Mouse (Mus musculus) cerebral cortex, adult 2 months (tissue): ENCODE results near the gene Olfr1037.

Source experiments
- WGBS: fragments of 180-500 bp; shearing (Covaris S2); methylation state at CpG from one replicate; pipeline ENCODE4 v1.1.7; 2018; 5-methylcytosine and 5-hydroxymethylcytosine counted together

Olfr1037 gene

DNA sequence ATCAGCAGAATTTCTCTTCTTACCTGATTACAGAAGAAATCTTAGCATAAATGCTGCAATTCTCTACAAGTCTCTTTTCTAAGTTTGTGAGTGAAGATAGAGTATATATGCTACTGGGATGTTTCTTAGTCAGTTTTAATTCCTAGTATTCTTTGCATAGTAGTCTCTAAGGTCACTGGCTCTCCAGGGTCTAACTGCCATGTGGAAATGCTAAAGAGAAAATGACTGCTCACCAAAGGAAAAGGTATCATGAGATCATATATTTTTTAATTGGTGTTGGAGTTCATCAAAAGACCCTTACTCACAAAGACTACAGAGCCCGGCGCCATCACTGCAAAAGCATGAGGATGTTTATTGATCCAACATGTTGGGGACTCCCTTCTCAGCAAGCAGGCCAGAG is at the start of gene Olfr1037:
Gene Olfr1037 (minus strand): TSS at position 101 of the 400 bp plus-strand sequence.
- WGBS, result 87% methylated on average over 2 of the region's 2 CpGs

DNA sequence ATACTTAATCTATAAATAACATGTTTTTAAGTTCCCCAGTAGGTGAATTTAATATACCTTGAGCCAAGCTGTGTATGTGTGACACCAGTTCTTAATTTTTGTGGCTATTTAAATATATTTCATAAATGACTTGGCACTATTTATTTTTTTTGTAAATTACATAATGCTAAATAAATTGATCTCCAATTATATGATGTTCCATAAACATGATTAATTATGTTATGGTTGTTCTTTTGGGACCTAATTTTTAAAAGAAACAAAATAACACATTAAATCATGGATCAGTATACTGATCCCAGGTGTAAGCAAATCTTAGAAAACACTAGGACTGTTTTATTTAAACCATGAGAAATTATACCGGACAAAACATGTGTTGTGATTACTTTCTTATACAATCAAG is 48.6 kb upstream of the Olfr1037 start, which contains the start of gene Olfr1039:
Gene Olfr1039 (minus strand): TSS at position 101 of the 400 bp plus-strand sequence.
- WGBS, result 96% methylated on average over 1 of the region's 1 CpGs

DNA sequence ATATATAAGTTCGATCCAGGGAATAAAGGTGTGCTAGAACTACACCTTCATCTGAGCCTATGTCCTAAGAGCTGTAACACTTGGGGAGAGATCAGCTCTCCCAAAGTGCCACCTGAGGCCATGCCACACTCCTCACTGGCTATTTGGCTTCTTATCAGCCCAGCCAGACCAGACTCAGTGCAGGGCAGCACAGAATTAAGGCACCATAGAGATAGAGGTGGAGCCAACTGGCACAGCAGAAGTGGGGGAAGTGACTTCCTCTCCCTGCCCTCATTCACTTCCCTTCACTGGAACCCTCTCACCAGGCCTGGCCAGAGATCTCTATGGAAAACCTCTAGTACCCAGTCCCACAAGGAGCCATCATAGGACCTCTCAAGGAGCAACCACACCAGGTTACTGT is 6.7 kb downstream of the Olfr1037 start:
- 89% methylated on average over 1 of the region's 1 CpGs for WGBS

DNA sequence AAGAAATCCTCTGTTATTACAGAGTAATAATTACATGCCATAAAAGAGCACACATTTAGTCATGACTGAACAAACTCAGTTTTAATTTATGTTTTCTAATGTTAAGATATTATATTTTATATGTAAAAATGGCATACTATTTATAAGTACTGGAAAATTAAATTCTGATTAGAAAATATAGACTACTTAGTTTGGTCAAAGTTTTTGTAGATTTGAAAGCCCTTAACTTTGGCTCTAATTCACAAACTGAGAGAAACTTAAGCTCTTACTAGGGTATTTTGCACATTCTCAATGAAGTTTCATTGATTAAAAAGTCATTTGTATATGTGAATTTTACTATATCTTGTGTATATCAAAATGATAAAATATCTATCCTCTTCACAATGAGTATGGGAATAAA is 13.5 kb downstream of the Olfr1037 start, which contains the start of gene Olfr1036:
Gene Olfr1036 (plus strand): TSS at position 301 of the 400 bp plus-strand sequence.

DNA sequence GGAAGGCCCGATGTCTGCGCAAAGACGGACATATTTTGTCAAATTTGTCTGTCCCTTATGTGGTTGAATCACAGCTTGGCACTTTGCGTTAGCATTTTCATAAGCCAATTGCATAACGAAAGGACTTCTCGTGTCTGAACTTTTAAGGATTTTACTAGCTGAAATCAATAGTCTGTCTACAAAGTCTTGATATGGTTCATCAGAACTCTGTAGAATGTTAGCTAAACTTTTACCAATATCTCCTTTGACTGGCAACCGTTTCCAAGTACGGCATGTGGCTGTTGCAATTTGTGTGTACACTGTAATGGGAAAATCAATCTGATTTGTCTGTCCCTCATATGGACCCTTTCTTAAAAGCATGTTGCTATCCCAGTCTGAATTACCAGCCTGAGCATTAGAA is 17.0 kb downstream of the Olfr1037 start:
- 94% methylated on average over 8 of the region's 8 CpGs for WGBS

DNA sequence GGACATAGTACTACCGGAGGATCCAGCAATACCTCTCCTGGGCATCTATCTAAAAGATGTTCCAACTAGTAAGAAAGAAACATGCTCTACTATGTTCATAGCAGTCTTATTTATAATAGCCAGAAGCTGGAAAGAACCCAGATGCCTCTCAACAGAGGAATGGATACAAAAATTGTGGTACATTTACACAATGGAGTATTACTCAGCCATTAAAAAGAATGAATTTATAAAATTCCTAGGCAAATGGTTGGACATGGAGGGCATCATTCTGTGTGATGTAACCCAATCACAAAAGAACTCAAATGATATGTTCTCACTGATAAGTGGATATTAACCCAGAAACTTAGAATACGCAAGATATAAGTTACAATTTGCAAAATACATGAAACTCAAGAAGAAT is 23.4 kb downstream of the Olfr1037 start:
- 89% methylated on average over 2 of the region's 2 CpGs for WGBS

DNA sequence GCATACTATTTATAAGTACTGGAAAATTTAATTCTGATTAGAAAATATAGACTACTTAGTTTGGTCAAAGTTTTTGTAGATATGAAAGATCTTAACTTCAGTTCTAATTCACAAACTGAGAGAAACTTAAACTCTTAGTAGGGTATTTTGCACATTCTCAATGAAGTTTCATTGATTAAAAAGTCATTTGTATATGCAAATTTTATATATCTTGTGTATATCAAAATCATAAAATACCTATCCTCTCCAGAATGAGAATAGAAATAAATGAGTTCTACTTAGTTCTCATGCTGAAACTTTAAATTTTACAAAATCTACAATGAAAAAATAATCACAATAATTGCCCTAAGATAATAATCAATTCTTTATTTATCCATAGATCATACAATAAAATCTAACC is 41.6 kb downstream of the Olfr1037 start, which contains the start of gene Olfr1034:
Gene Olfr1034 (plus strand): TSS at position 301 of the 400 bp plus-strand sequence.

